Mouse (Mus musculus) spleen, adult 2 months (tissue): ENCODE measurements around the gene Best1.

Experiments used
- CTCF ChIP-seq: fragments of 200-500 bp; IDR thresholded peaks from 2 replicates; pipeline ENCODE4 v1.5.1; 2011; ENCODE audit warnings: mild to moderate bottlenecking, inconsistent platforms; ENCODE audit not compliant: insufficient read depth, insufficient read length, insufficient replicate concordance; ENCODE audit errors: extremely low read depth
- POLR2A ChIP-seq: fragments of 200-500 bp; IDR thresholded peaks from 2 replicates; pipeline ENCODE4 v1.6.1; 2011; ENCODE audit warnings: low read depth, low read length, inconsistent platforms

- no peak for TF ChIP-seq CTCF
- no peak for TF ChIP-seq POLR2A
Measured at GRCm38 (mm10) chr19:9937428-9937827, 64.0 kb downstream of the Best1 start.
